Mouse (Mus musculus): Measurements from ENCODE around the gene Pde5a. TPM values are rescaled to one million over a fixed set of nuclear protein-coding genes. Genes with fewer than 3 reads are reported as not detected.

Gene Pde5a
- total RNA-seq (2015) (3.4 and 4.7 TPM in 2 replicates), total RNA-seq (2017) (2.8 and 7.8 TPM in 2 replicates)

- peak; percentile 79 for ATAC-seq (ENCODE audit: poor library complexity, severe bottlenecking)
Measured at GRCm38 (mm10) chr3:122728852-122729600, at the start of gene Pde5a. Gene Pde5a, plus strand, starts transcription at chr3:122728947.

GRCm38 (mm10) chr3:122680851-122681250 is 47.9 kb upstream of the Pde5a start:
- ATAC-seq (ENCODE audit: poor library complexity, severe bottlenecking) = no peak

GRCm38 (mm10) chr3:122682352-122682751 is 46.4 kb upstream of the Pde5a start:
- ATAC-seq (ENCODE audit: poor library complexity, severe bottlenecking) = no peak

GRCm38 (mm10) chr3:122684832-122685231 is 43.9 kb upstream of the Pde5a start:
- no peak for ATAC-seq (ENCODE audit: poor library complexity, severe bottlenecking)

- no peak for ATAC-seq (ENCODE audit: poor library complexity, severe bottlenecking)
Measured at GRCm38 (mm10) chr3:122693039-122693438, 35.7 kb upstream of the Pde5a start.

GRCm38 (mm10) chr3:122695870-122696269 is 32.9 kb upstream of the Pde5a start:
- ATAC-seq (ENCODE audit: poor library complexity, severe bottlenecking) = no peak

- ATAC-seq (ENCODE audit: poor library complexity, severe bottlenecking) = no peak
Measured at GRCm38 (mm10) chr3:122696672-122697071, 32.1 kb upstream of the Pde5a start.

- no peak for ATAC-seq (ENCODE audit: poor library complexity, severe bottlenecking)
Measured at GRCm38 (mm10) chr3:122704209-122704608, 24.5 kb upstream of the Pde5a start.

GRCm38 (mm10) chr3:122705246-122705645 is 23.5 kb upstream of the Pde5a start:
- ATAC-seq (ENCODE audit: poor library complexity, severe bottlenecking) = no peak

GRCm38 (mm10) chr3:122708485-122708884 is 20.3 kb upstream of the Pde5a start:
- no peak for ATAC-seq (ENCODE audit: poor library complexity, severe bottlenecking)

- no peak for ATAC-seq (ENCODE audit: poor library complexity, severe bottlenecking)
Measured at GRCm38 (mm10) chr3:122710141-122710540, 18.6 kb upstream of the Pde5a start.

- no peak for ATAC-seq (ENCODE audit: poor library complexity, severe bottlenecking)
Measured at GRCm38 (mm10) chr3:122718631-122719030, 10.1 kb upstream of the Pde5a start.

- peak; percentile 40 for ATAC-seq (ENCODE audit: poor library complexity, severe bottlenecking)
Measured at GRCm38 (mm10) chr3:122721522-122721921, 7.2 kb upstream of the Pde5a start.

GRCm38 (mm10) chr3:122729601-122729959 is 833 bp downstream of the Pde5a start:
- ATAC-seq (ENCODE audit: poor library complexity, severe bottlenecking) = peak; percentile 28

GRCm38 (mm10) chr3:122729960-122730740 is 1.4 kb downstream of the Pde5a start:
- ATAC-seq (ENCODE audit: poor library complexity, severe bottlenecking) = peak; percentile 45

GRCm38 (mm10) chr3:122730741-122731235 is 2.0 kb downstream of the Pde5a start:
- ATAC-seq (ENCODE audit: poor library complexity, severe bottlenecking) = no peak

GRCm38 (mm10) chr3:122733806-122734205 is 5.1 kb downstream of the Pde5a start:
- no peak for ATAC-seq (ENCODE audit: poor library complexity, severe bottlenecking)

- ATAC-seq (ENCODE audit: poor library complexity, severe bottlenecking) = no peak
Measured at GRCm38 (mm10) chr3:122734329-122734728, 5.6 kb downstream of the Pde5a start.

GRCm38 (mm10) chr3:122739460-122739859 is 10.7 kb downstream of the Pde5a start:
- ATAC-seq (ENCODE audit: poor library complexity, severe bottlenecking) = peak; percentile 73

GRCm38 (mm10) chr3:122744265-122744664 is 15.5 kb downstream of the Pde5a start:
- ATAC-seq (ENCODE audit: poor library complexity, severe bottlenecking) = peak; percentile 87

- no peak for ATAC-seq (ENCODE audit: poor library complexity, severe bottlenecking)
Measured at GRCm38 (mm10) chr3:122747921-122748700, 19.4 kb downstream of the Pde5a start.
